Mouse (Mus musculus) thymus, adult 2 months (tissue): ENCODE data around the gene Gm49416. TPM values are rescaled to one million over a fixed set of nuclear protein-coding genes. Genes with fewer than 3 reads are reported as not detected.

ENCODE experiments used
- DNase-seq: peaks from one replicate; pipeline ENCODE4 v3.0.0; 2021
- H3K27ac ChIP-seq: fragments of 200-500 bp; 2 replicates; pipeline ENCODE4 v1.5.1; 2012; ENCODE audit warnings: low read length, control low read depth; ENCODE audit not compliant: control insufficient read depth, insufficient read depth
- H3K27me3 ChIP-seq: fragments of 200-500 bp; 2 replicates; pipeline ENCODE4 v1.6.1; 2012; ENCODE audit warnings: mild to moderate bottlenecking, low read length, moderate library complexity, mixed read lengths; ENCODE audit not compliant: control insufficient read depth, insufficient read depth
- H3K36me3 ChIP-seq: fragments of 200-500 bp; 2 replicates; pipeline ENCODE4 v1.6.1; 2012; ENCODE audit warnings: mild to moderate bottlenecking, low read length, moderate library complexity; ENCODE audit not compliant: control insufficient read depth, insufficient read depth
- H3K4me1 ChIP-seq: fragments of 200-500 bp; replicated peaks from 2 replicates; pipeline ENCODE4 v1.6.1; 2012; ENCODE audit warnings: low read length; ENCODE audit not compliant: control insufficient read depth, insufficient read depth
- H3K4me3 ChIP-seq: fragments of 200-500 bp; 2 replicates; pipeline ENCODE4 v1.5.1; 2012; ENCODE audit warnings: mild to moderate bottlenecking, low read length, control low read depth, moderate library complexity; ENCODE audit not compliant: control insufficient read depth, insufficient read depth
- CTCF ChIP-seq: fragments of 200-500 bp; IDR thresholded peaks from 2 replicates; pipeline ENCODE4 v1.5.1; 2012; ENCODE audit warnings: mild to moderate bottlenecking, control low read depth, low read length, moderate library complexity, borderline replicate concordance; ENCODE audit not compliant: control insufficient read depth, poor library complexity, insufficient read depth; ENCODE audit errors: extremely low read depth
- POLR2A ChIP-seq: fragments of 200-500 bp; IDR thresholded peaks from 2 replicates; pipeline ENCODE4 v1.6.1; 2012; ENCODE audit warnings: mild to moderate bottlenecking, low read length, control low read depth, moderate library complexity; ENCODE audit not compliant: control insufficient read depth, poor library complexity, insufficient read depth; ENCODE audit errors: extremely low read depth
- WGBS: fragments of 180-500 bp; shearing (Covaris S2); methylation state at CpG from one replicate; pipeline ENCODE4 v1.1.7; 2018; 5-methylcytosine and 5-hydroxymethylcytosine counted together
- polyA plus RNA-seq: library from polyadenylated mRNA; depleted of rRNA; stranded (reverse); fragments of >200 nt; gene quantifications from 2 replicates; pipeline ENCODE4 v1.2.3, GENCODE M21; 2012

Gene Gm49416
- polyA plus RNA-seq, 1 experiment, result not detected

DNA sequence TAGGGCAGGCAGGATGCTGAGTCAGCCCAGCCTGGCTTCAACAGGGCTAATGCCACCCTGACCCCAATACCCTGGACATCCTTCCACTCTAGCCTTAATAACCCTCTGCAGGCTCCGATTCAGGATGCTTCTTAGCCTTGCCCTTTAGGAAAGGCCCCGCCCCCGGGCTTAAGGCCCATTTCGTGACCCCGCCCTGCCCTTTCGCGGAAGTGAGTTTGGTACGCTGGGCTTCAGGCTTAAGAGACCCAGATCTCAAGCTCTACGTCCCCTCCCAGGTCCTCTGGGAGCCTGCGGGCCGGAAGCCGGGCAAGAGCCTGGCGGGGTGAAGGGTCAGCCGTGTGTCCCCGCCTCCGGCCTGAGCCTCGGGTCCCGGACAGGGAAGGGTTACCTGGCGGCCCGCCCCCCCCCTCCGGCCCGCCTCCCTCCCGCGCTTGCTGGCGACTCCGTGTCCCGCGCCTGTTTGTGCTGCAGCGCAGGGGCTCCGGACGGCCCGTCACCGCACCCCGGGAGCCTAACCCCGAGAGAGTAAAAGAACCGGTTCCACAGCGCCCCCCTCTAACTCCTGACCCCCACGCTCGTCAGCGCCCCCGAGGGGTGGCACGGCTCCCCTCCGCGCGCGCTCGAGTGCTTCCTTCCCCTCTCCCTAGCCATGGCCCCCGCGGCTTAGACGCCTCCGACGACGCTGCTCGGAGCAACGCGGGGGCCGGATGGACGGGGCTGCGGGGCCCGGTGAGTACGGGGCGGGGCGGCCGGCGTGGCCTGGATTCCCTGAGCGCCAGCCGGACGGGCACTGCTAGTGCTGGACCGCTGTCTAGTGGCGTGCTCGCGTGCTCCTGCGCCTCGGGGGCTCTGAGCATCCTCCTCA, 40.7 kb downstream of the Gm49416 start, which contains the start of the genes Rom1 and Eml3:
Gene Rom1, minus strand, starts transcription at position 133 of the 865 bp plus-strand sequence.
Gene Eml3, plus strand, starts transcription at position 329 of the 865 bp plus-strand sequence.
- H3K4me3 ChIP-seq, result peak within 1 kb of the TSS; percentile 82
- WGBS, result 2% methylated on average over 68 of the region's 74 CpGs
- H3K27me3 ChIP-seq, result no peaks in the 10 kb centered on the region
- peaks cover 15% of the 10 kb centered on the region for H3K4me1 ChIP-seq
- peak; percentile 40; the same call in 1 of the 2 replicates for TF ChIP-seq POLR2A
- peak; percentile 89 for TF ChIP-seq CTCF
- H3K36me3 ChIP-seq, result peaks cover 4% of the 10 kb centered on the region; the same call in 1 of the 2 replicates
- H3K27ac ChIP-seq, result peak within 1 kb of the TSS; percentile 33; the same call in 1 of the 2 replicates
- DNase-seq, result peak; percentile 91

DNA sequence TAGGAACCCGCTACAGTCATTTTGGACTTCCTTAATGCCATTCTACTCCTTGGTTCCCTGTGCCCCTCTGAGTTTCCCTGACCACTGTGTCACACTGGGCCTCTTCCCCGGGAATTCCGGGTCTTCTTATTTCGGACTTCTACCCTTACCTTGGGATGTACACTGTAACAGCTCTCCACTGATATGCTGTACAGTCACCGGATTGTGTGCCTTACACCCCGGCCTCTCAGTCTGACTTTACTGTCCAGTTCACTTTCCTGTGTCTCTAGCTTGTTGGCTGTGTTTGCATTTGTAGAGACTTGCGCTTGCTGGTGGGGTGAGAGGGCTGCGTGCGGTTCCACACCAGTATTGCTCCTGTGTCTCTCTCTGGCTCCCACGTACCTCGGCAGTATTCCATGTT, 41.4 kb downstream of the Gm49416 start:
- Histone ChIP-seq H3K27me3 (no peaks in the 10 kb centered on the region), H3K36me3 (peaks cover 4% of the 10 kb centered on the region; the same call in 1 of the 2 replicates), H3K4me3 (peak overlapping the region; percentile 82), H3K27ac (no peak overlapping the region), H3K4me1 (peaks cover 15% of the 10 kb centered on the region)
- TF ChIP-seq CTCF, result no peak
- TF ChIP-seq POLR2A, result no peak
- DNase-seq, result no peak
- WGBS, result 19% methylated on average over 11 of the region's 11 CpGs

DNA sequence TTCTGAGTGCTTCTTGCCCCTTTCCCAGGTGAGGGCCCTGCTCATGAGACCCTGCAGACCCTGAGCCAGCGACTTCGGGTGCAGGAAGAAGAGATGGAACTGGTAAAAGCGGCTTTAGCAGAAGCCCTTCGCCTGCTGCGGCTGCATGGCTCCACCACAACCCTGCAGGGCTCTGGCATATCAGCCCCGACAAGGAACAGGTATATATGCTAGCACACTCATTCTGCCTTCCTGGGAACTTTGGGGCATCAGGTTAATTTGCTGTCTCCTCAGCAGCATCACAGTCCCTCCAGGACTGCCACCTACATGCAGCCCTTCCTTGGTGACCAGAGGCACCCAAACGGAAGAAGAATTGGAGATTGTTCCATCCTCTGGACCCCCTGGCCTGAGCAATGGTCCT, 42.0 kb downstream of the Gm49416 start:
- WGBS, result 89% methylated on average over 7 of the region's 7 CpGs
- peaks cover 15% of the 10 kb centered on the region for H3K4me1 ChIP-seq

DNA sequence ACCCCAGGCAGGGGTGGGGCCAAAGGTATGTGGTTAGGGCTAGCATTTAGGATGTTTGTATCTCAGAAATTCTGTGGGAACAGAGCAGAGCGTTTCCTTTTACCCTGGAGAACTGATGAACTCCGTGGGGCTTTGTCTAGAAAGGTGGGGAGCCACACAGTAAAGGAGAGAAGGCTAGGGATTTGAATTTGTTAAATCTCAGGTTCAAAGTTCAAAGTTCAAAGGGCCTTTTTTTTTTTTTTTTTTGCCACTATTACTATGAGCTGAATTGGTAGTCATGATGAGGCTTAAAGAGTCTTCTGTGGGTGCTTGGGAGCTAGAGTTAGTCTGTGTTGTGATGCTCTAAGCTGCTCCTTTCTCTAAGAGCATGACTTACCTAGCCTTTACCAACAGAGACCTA, 48.0 kb downstream of the Gm49416 start:
- Histone ChIP-seq H3K36me3 (peaks cover 10% of the 10 kb centered on the region; the same call in 1 of the 2 replicates), H3K27ac (no peak overlapping the region), H3K4me1 (peaks cover 9% of the 10 kb centered on the region), H3K4me3 (no peak overlapping the region), H3K27me3 (no peaks in the 10 kb centered on the region)
- WGBS, result 94% methylated on average over 2 of the region's 2 CpGs
- no peak for DNase-seq
- TF ChIP-seq POLR2A (no peak), CTCF (no peak)

More for the DNA sequence above, 42.0 kb downstream of the Gm49416 start:
- Histone ChIP-seq H3K27ac (no peak overlapping the region), H3K36me3 (peaks cover 4% of the 10 kb centered on the region; the same call in 1 of the 2 replicates), H3K4me3 (no peak overlapping the region), H3K27me3 (no peaks in the 10 kb centered on the region)
- no peak for DNase-seq
- TF ChIP-seq CTCF, result no peak
- TF ChIP-seq POLR2A, result no peak

DNA sequence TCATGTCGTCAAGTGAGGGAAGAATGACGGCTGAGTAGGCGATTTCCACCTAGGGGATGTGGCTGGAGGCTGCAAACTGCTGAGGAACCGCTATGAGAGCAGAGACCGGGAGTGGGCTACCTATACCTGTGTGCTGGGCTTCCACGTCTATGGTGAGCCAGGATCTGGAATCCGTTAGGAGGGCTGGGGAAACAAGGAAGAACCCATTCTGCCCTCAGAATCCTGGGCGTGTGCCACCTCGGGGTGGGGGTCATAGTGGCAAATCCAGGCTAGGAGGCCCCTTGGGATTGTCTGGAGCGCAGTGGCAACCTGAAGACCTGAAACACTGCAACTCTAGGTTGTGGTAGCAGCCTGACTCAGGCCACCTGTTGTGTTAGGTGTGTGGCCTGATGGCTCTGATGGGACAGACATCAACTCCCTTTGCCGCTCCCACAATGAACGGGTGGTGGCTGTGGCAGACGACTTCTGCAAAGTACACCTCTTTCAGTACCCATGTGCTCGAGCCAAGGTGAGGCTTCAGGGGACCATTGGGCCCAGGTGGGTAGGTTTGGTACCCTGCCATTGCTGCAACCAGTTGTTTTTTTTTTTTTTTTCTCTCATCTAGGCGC, 51.9 kb downstream of the Gm49416 start:
- TF ChIP-seq CTCF (no peak), POLR2A (no peak)
- no peak overlapping the region for H3K27ac ChIP-seq
- H3K27me3 ChIP-seq, result no peaks in the 10 kb centered on the region
- H3K4me3 ChIP-seq, result no peak overlapping the region
- H3K36me3 ChIP-seq, result peaks cover 16% of the 10 kb centered on the region
- peaks cover 21% of the 10 kb centered on the region for H3K4me1 ChIP-seq
- no peak for DNase-seq
- 90% methylated on average over 15 of the region's 15 CpGs for WGBS

DNA sequence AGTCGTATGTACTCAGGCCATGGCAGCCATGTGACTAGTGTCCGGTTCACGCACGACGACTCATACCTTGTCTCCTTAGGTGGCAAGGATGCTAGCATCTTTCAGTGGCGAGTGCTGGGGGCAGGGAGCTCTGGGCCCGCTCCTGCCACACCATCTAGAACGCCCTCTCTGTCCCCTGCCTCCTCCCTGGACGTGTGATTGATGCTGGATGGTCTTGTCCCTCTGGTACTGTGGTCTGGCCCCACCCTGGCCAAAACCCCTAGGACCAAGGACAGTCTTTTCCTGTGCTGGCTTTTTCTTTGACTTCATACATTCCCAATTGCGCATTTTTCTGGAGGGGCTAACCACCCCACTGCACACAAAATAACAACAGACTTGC, 52.4 kb downstream of the Gm49416 start:
- no peak for TF ChIP-seq CTCF
- TF ChIP-seq POLR2A, result no peak
- Histone ChIP-seq H3K27me3 (no peaks in the 10 kb centered on the region), H3K27ac (peak overlapping the region; percentile 64), H3K36me3 (peaks cover 21% of the 10 kb centered on the region), H3K4me1 (peaks cover 21% of the 10 kb centered on the region), H3K4me3 (peak overlapping the region; percentile 35)
- 70% methylated on average over 10 of the region's 10 CpGs for WGBS
- DNase-seq, result no peak
